Mouse (Mus musculus) forebrain, embryonic 11.5 days (tissue): Measurements from ENCODE around the gene Cdc27. TPM values are rescaled to one million over a fixed set of nuclear protein-coding genes. Genes with fewer than 3 reads are reported as not detected.
"Not testable (repeated sequence)": the region's sequence is repeated elsewhere in the genome, so short reads cannot be mapped to it uniquely, and the experiment has no call there.

Experiments used
- ATAC-seq: fragments of 200-750 bp; cut with Nextera tagmentation; replicated peaks from 2 replicates; pipeline ENCODE4 v1.8.0; 2017; ENCODE audit warnings: moderate TSS enrichment; ENCODE audit not compliant: low FRiP score
- DNase-seq: peaks from one replicate; pipeline ENCODE4 v3.0.0-alpha.2; 2017; ENCODE audit warnings: low spot score
- H3K27ac ChIP-seq: fragments of 300-500 bp; sonication (generic); 2 replicates; pipeline ENCODE4 v1.5.1; 2014; ENCODE audit warnings: low read depth, low read length
- H3K27me3 ChIP-seq: fragments of 300-500 bp; sonication (generic); 2 replicates; pipeline ENCODE4 v1.6.1; 2014; ENCODE audit warnings: mild to moderate bottlenecking, low read length, mixed read lengths; ENCODE audit not compliant: control insufficient read depth, insufficient read depth
- H3K36me3 ChIP-seq: fragments of 300-500 bp; sonication (generic); 2 replicates; pipeline ENCODE4 v1.6.1; 2014; ENCODE audit warnings: mild to moderate bottlenecking, low read length, moderate library complexity, mixed read lengths; ENCODE audit not compliant: control insufficient read depth, insufficient read depth
- H3K4me1 ChIP-seq: fragments of 300-500 bp; sonication (generic); replicated peaks from 2 replicates; pipeline ENCODE4 v1.6.1; 2014; ENCODE audit warnings: low read length, mixed read lengths; ENCODE audit not compliant: control insufficient read depth, insufficient read depth
- H3K4me2 ChIP-seq: fragments of 300-500 bp; sonication (generic); 2 replicates; pipeline ENCODE4 v1.6.1; 2014; ENCODE audit warnings: low read depth, mild to moderate bottlenecking, low read length, moderate library complexity, mixed read lengths; ENCODE audit not compliant: severe bottlenecking
- H3K4me3 ChIP-seq: fragments of 300-500 bp; sonication (generic); 2 replicates; pipeline ENCODE4 v1.5.1; 2014; ENCODE audit warnings: low read depth, low read length
- H3K9ac ChIP-seq: fragments of 300-500 bp; sonication (generic); 2 replicates; pipeline ENCODE4 v1.6.1; 2014; ENCODE audit warnings: low read length
- H3K9me3 ChIP-seq: fragments of 300-500 bp; sonication (generic); 2 replicates; pipeline ENCODE4 v1.6.1; 2016; ENCODE audit warnings: low read length, mixed read lengths; ENCODE audit not compliant: control insufficient read depth
- WGBS: fragments of 180-500 bp; shearing (Covaris S2); extraction: QIAGEN DNeasy Blood & Tissue Kit; methylation state at CpG from one replicate; pipeline ENCODE4 v1.1.7; 2014; 5-methylcytosine and 5-hydroxymethylcytosine counted together
- polyA plus RNA-seq: library from polyadenylated mRNA; unstranded; fragments of >200 nt; fragmentation: Nextera tagmentation; extraction: Ambion mirVana; gene quantifications from 2 replicates; pipeline ENCODE4 v1.2.1, GENCODE M21; 2014

The Cdc27 gene
- polyA plus RNA-seq, 1 experiment from 2014 or later = 62.7 TPM

GRCm38 (mm10) chr11:104576772-104577612, 26.6 kb upstream of the Cdc27 start:
- Histone ChIP-seq H3K9me3 (no peaks in the 10 kb centered on the region), H3K4me3 (no peak overlapping the region), H3K27me3 (no peaks in the 10 kb centered on the region), H3K4me2 (no peak overlapping the region), H3K36me3 (no peaks in the 10 kb centered on the region), H3K27ac (no peak overlapping the region), H3K9ac (no peak overlapping the region), H3K4me1 (no peaks in the 10 kb centered on the region)
- 42% methylated on average over 10 of the region's 10 CpGs for WGBS
- ATAC-seq = no peak
- DNase-seq = no peak

GRCm38 (mm10) chr11:104572566-104572965, 22.1 kb upstream of the Cdc27 start:
- 78% methylated on average over 2 of the region's 2 CpGs for WGBS
- Histone ChIP-seq H3K4me3 (no peak overlapping the region), H3K9ac (no peak overlapping the region), H3K27ac (no peak overlapping the region), H3K9me3 (no peaks in the 10 kb centered on the region), H3K27me3 (no peaks in the 10 kb centered on the region), H3K4me1 (no peaks in the 10 kb centered on the region), H3K4me2 (no peak overlapping the region), H3K36me3 (no peaks in the 10 kb centered on the region)
- ATAC-seq = no peak
- DNase-seq = peak; percentile 21

GRCm38 (mm10) chr11:104572091-104572490, 21.7 kb upstream of the Cdc27 start:
- no peak overlapping the region for H3K9ac ChIP-seq
- H3K9me3 ChIP-seq = no peaks in the 10 kb centered on the region
- DNase-seq = peak; percentile 42
- H3K36me3 ChIP-seq = no peaks in the 10 kb centered on the region
- ATAC-seq = no peak
- no peaks in the 10 kb centered on the region for H3K27me3 ChIP-seq
- H3K4me2 ChIP-seq = no peak overlapping the region
- WGBS = 73% methylated on average over 7 of the region's 7 CpGs
- H3K4me3 ChIP-seq = no peak overlapping the region
- H3K4me1 ChIP-seq = no peaks in the 10 kb centered on the region
- H3K27ac ChIP-seq = no peak overlapping the region

- not testable (repeated sequence) for H3K27me3 ChIP-seq, H3K4me1 ChIP-seq, H3K27ac ChIP-seq, H3K9me3 ChIP-seq, H3K36me3 ChIP-seq
- peak overlapping the region; percentile 37; the same call in 1 of the 2 replicates for H3K9ac ChIP-seq
- peak overlapping the region; percentile 16 for H3K4me3 ChIP-seq
- peak overlapping the region; percentile 48 for H3K4me2 ChIP-seq
- 1% methylated on average over 28 of the region's 28 CpGs for WGBS
- DNase-seq = peak; percentile 67
- peak; percentile 27; the same call in 1 of the 2 replicates for ATAC-seq
These were observed 21.0 kb upstream of the Cdc27 start for GRCm38 (mm10) chr11:104571373-104571772.

- H3K36me3 ChIP-seq, H3K27ac ChIP-seq, ATAC-seq, H3K4me2 ChIP-seq, H3K9me3 ChIP-seq, H3K4me3 ChIP-seq, H3K4me1 ChIP-seq, H3K27me3 ChIP-seq, H3K9ac ChIP-seq, DNase-seq: not testable (repeated sequence)
- WGBS = 85% methylated on average over 8 of the region's 8 CpGs
These were observed 20.1 kb upstream of the Cdc27 start for GRCm38 (mm10) chr11:104570515-104570914.

- no peak overlapping the region for H3K27ac ChIP-seq
- H3K9ac ChIP-seq = no peak overlapping the region
- H3K9me3 ChIP-seq = no peaks in the 10 kb centered on the region
- no peak overlapping the region for H3K4me3 ChIP-seq
- no peak overlapping the region for H3K4me2 ChIP-seq
- 94% methylated on average over 4 of the region's 4 CpGs for WGBS
- DNase-seq = no peak
- no peaks in the 10 kb centered on the region for H3K27me3 ChIP-seq
- H3K4me1 ChIP-seq = no peaks in the 10 kb centered on the region
- no peak for ATAC-seq
- no peaks in the 10 kb centered on the region for H3K36me3 ChIP-seq
These were observed 17.9 kb upstream of the Cdc27 start for GRCm38 (mm10) chr11:104568326-104568725.

GRCm38 (mm10) chr11:104567736-104568135, 17.3 kb upstream of the Cdc27 start:
- DNase-seq = no peak
- no peak overlapping the region for H3K4me2 ChIP-seq
- ATAC-seq = no peak

GRCm38 (mm10) chr11:104566796-104567195, 16.4 kb upstream of the Cdc27 start:
- Histone ChIP-seq H3K9me3 (no peaks in the 10 kb centered on the region), H3K36me3 (no peaks in the 10 kb centered on the region), H3K4me1 (no peaks in the 10 kb centered on the region), H3K27ac (no peak overlapping the region), H3K27me3 (no peaks in the 10 kb centered on the region), H3K9ac (no peak overlapping the region), H3K4me2 (no peak overlapping the region), H3K4me3 (no peak overlapping the region)
- ATAC-seq (no peak), DNase-seq (no peak)
- 79% methylated on average over 2 of the region's 2 CpGs for WGBS

More at GRCm38 (mm10) chr11:104567736-104568135, 17.3 kb upstream of the Cdc27 start:
- Histone ChIP-seq H3K36me3 (no peaks in the 10 kb centered on the region), H3K9ac (no peak overlapping the region), H3K4me1 (no peaks in the 10 kb centered on the region), H3K4me3 (no peak overlapping the region), H3K9me3 (no peaks in the 10 kb centered on the region), H3K27me3 (no peaks in the 10 kb centered on the region), H3K27ac (no peak overlapping the region)
- WGBS = 90% methylated on average over 9 of the region's 9 CpGs

- no peak overlapping the region for H3K27ac ChIP-seq
- 91% methylated on average over 6 of the region's 6 CpGs for WGBS
- H3K36me3 ChIP-seq = no peaks in the 10 kb centered on the region
- no peaks in the 10 kb centered on the region for H3K9me3 ChIP-seq
- H3K27me3 ChIP-seq = no peaks in the 10 kb centered on the region
- no peak overlapping the region for H3K4me2 ChIP-seq
- no peak overlapping the region for H3K9ac ChIP-seq
- ATAC-seq = no peak
- no peaks in the 10 kb centered on the region for H3K4me1 ChIP-seq
- H3K4me3 ChIP-seq = no peak overlapping the region
- DNase-seq = no peak
These were observed 15.7 kb upstream of the Cdc27 start for GRCm38 (mm10) chr11:104566097-104566496.
